Mouse (Mus musculus) embryonic facial prominence, embryonic 14.5 days (tissue): Measurements from ENCODE around the gene Anapc7. TPM values are rescaled to one million over a fixed set of nuclear protein-coding genes. Genes with fewer than 3 reads are reported as not detected.

Experiments used
- ATAC-seq: fragments of 200-750 bp; cut with Nextera tagmentation; 2 replicates; pipeline ENCODE4 v1.8.0; 2017; ENCODE audit warnings: low read depth, moderate number of reproducible peaks, moderate TSS enrichment
- DNase-seq: peaks from one replicate; pipeline ENCODE4 v3.0.0-alpha.2; 2015; ENCODE audit warnings: low spot score
- H3K27ac ChIP-seq: fragments of 300-500 bp; sonication (generic); replicated peaks from 2 replicates; pipeline ENCODE4 v1.5.1; 2014; ENCODE audit warnings: low read depth, mild to moderate bottlenecking, low read length, moderate library complexity
- H3K27me3 ChIP-seq: fragments of 300-500 bp; sonication (generic); replicated peaks from 2 replicates; pipeline ENCODE4 v1.6.1; 2014; ENCODE audit warnings: low read length; ENCODE audit not compliant: control insufficient read depth, insufficient read depth
- H3K36me3 ChIP-seq: fragments of 300-500 bp; sonication (generic); 2 replicates; pipeline ENCODE4 v1.6.1; 2014; ENCODE audit warnings: low read length, mixed read lengths; ENCODE audit not compliant: control insufficient read depth, insufficient read depth
- H3K4me1 ChIP-seq: fragments of 300-500 bp; sonication (generic); 2 replicates; pipeline ENCODE4 v1.6.1; 2014; ENCODE audit warnings: antibody characterized with exemption, low read length; ENCODE audit not compliant: control insufficient read depth, insufficient read depth
- H3K4me2 ChIP-seq: fragments of 300-500 bp; sonication (generic); 2 replicates; pipeline ENCODE4 v1.6.1; 2014; ENCODE audit warnings: low read depth, mild to moderate bottlenecking, low read length, moderate library complexity, mixed read lengths
- H3K4me3 ChIP-seq: fragments of 300-500 bp; sonication (generic); 2 replicates; pipeline ENCODE4 v1.5.1; 2014; ENCODE audit warnings: low read depth, mild to moderate bottlenecking, low read length
- H3K9ac ChIP-seq: fragments of 300-500 bp; sonication (generic); 2 replicates; pipeline ENCODE4 v1.6.1; 2014; ENCODE audit warnings: low read depth, mild to moderate bottlenecking, low read length, moderate library complexity, mixed read lengths
- H3K9me3 ChIP-seq: fragments of 300-500 bp; sonication (generic); 2 replicates; pipeline ENCODE4 v1.6.1; 2016; ENCODE audit warnings: low read length; ENCODE audit not compliant: control insufficient read depth
- WGBS: fragments of 180-500 bp; shearing (Covaris S2); extraction: QIAGEN DNeasy Blood & Tissue Kit; methylation state at CpG from one replicate; pipeline ENCODE4 v1.1.7; 2014; 5-methylcytosine and 5-hydroxymethylcytosine counted together
- polyA plus RNA-seq: library from polyadenylated mRNA; unstranded; fragments of >200 nt; fragmentation: Nextera tagmentation; extraction: Ambion mirVana; gene quantifications from 2 replicates; pipeline ENCODE4 v1.2.1, GENCODE M21; 2014

Anapc7 gene
- polyA plus RNA-seq, 1 experiment from 2014 or later: 23.1 TPM

GRCm38 (mm10) chr5:122431221-122431620 lies 9.7 kb downstream of the Anapc7 start:
- Histone ChIP-seq H3K4me2 (no peak overlapping the region), H3K4me3 (no peak overlapping the region), H3K36me3 (peaks cover 91% of the 10 kb centered on the region), H3K9me3 (no peaks in the 10 kb centered on the region), H3K27ac (no peak overlapping the region), H3K27me3 (no peaks in the 10 kb centered on the region), H3K4me1 (no peaks in the 10 kb centered on the region), H3K9ac (no peak overlapping the region)
- WGBS: 96% methylated on average over 8 of the region's 8 CpGs
- ATAC-seq (no peak), DNase-seq (no peak)

GRCm38 (mm10) chr5:122434541-122434940 lies 13.0 kb downstream of the Anapc7 start:
- H3K27me3 ChIP-seq: no peaks in the 10 kb centered on the region
- whole genome bisulfite sequencing: 80% methylated on average over 4 of the region's 4 CpGs
- peaks cover 100% of the 10 kb centered on the region for H3K36me3 ChIP-seq
- no peak overlapping the region for H3K27ac ChIP-seq
- H3K9ac ChIP-seq: no peak overlapping the region
- DNase-seq: no peak
- no peak overlapping the region for H3K4me3 ChIP-seq
- ATAC-seq: no peak
- no peaks in the 10 kb centered on the region for H3K9me3 ChIP-seq
- no peaks in the 10 kb centered on the region for H3K4me1 ChIP-seq
- H3K4me2 ChIP-seq: no peak overlapping the region

- H3K36me3 ChIP-seq: peaks cover 100% of the 10 kb centered on the region
- H3K9me3 ChIP-seq: no peaks in the 10 kb centered on the region
- ATAC-seq (peak; percentile 80; the same call in 1 of the 2 replicates), DNase-seq (peak; percentile 53)
- H3K4me1 ChIP-seq: no peaks in the 10 kb centered on the region
- no peak overlapping the region for H3K4me2 ChIP-seq
- H3K4me3 ChIP-seq: no peak overlapping the region
- WGBS: 81% methylated on average over 19 of the region's 19 CpGs
- no peaks in the 10 kb centered on the region for H3K27me3 ChIP-seq
- peak overlapping the region; percentile 58 for H3K27ac ChIP-seq
- no peak overlapping the region for H3K9ac ChIP-seq
Measured at GRCm38 (mm10) chr5:122439400-122440094, 18.1 kb downstream of the Anapc7 start.

- Histone ChIP-seq H3K27ac (0 out of 2 replicates have a peak overlapping the region, but pooled peaks have one; percentile 33), H3K4me2 (no peak overlapping the region), H3K4me3 (no peak overlapping the region), H3K36me3 (peaks cover 100% of the 10 kb centered on the region), H3K27me3 (no peaks in the 10 kb centered on the region), H3K4me1 (no peaks in the 10 kb centered on the region), H3K9ac (no peak overlapping the region), H3K9me3 (no peaks in the 10 kb centered on the region)
- whole genome bisulfite sequencing: 95% methylated on average over 12 of the region's 12 CpGs
- ATAC-seq (no peak), DNase-seq (no peak)
Measured at GRCm38 (mm10) chr5:122440095-122440630, 18.7 kb downstream of the Anapc7 start.

- Histone ChIP-seq H3K4me1 (no peaks in the 10 kb centered on the region), H3K36me3 (peaks cover 79% of the 10 kb centered on the region), H3K27me3 (no peaks in the 10 kb centered on the region), H3K9ac (no peak overlapping the region), H3K4me3 (no peak overlapping the region), H3K4me2 (no peak overlapping the region), H3K27ac (no peak overlapping the region), H3K9me3 (no peaks in the 10 kb centered on the region)
- DNase-seq: no peak
- WGBS: 96% methylated on average over 10 of the region's 10 CpGs
- no peak for ATAC-seq
Measured at GRCm38 (mm10) chr5:122444492-122444891, 23.0 kb downstream of the Anapc7 start.

- Histone ChIP-seq H3K9me3 (no peaks in the 10 kb centered on the region), H3K4me3 (no peak overlapping the region), H3K9ac (no peak overlapping the region), H3K4me2 (no peak overlapping the region), H3K27ac (no peak overlapping the region), H3K4me1 (no peaks in the 10 kb centered on the region), H3K27me3 (no peaks in the 10 kb centered on the region), H3K36me3 (peaks cover 77% of the 10 kb centered on the region)
- DNase-seq (no peak), ATAC-seq (no peak)
- 83% methylated on average over 11 of the region's 11 CpGs for WGBS
Measured at GRCm38 (mm10) chr5:122445051-122445610, 23.6 kb downstream of the Anapc7 start.

GRCm38 (mm10) chr5:122447857-122448256 lies 26.4 kb downstream of the Anapc7 start:
- ATAC-seq (no peak; the same call in 1 of the 2 replicates), DNase-seq (no peak)
- H3K4me3 ChIP-seq: no peak overlapping the region
- no peak overlapping the region for H3K27ac ChIP-seq
- 87% methylated on average over 8 of the region's 8 CpGs for WGBS
- no peaks in the 10 kb centered on the region for H3K27me3 ChIP-seq
- no peaks in the 10 kb centered on the region for H3K9me3 ChIP-seq
- H3K9ac ChIP-seq: no peak overlapping the region
- H3K36me3 ChIP-seq: peaks cover 61% of the 10 kb centered on the region
- H3K4me1 ChIP-seq: no peaks in the 10 kb centered on the region
- H3K4me2 ChIP-seq: no peak overlapping the region

GRCm38 (mm10) chr5:122448869-122449268 lies 27.4 kb downstream of the Anapc7 start:
- Histone ChIP-seq H3K4me1 (no peaks in the 10 kb centered on the region), H3K9ac (no peak overlapping the region), H3K9me3 (no peaks in the 10 kb centered on the region), H3K4me3 (no peak overlapping the region), H3K4me2 (no peak overlapping the region), H3K36me3 (peaks cover 61% of the 10 kb centered on the region), H3K27me3 (no peaks in the 10 kb centered on the region), H3K27ac (no peak overlapping the region)
- 78% methylated on average over 5 of the region's 5 CpGs for WGBS
- ATAC-seq (no peak), DNase-seq (no peak)
